Mouse (Mus musculus) small intestine, adult 2 months (tissue): ENCODE data around the gene Cdk5rap2.

Experiments
- CTCF ChIP-seq: fragments of 200-500 bp; IDR thresholded peaks from 2 replicates; pipeline ENCODE4 v1.5.1; 2012; ENCODE audit warnings: low read depth, mild to moderate bottlenecking, control low read depth, inconsistent platforms, low read length, moderate library complexity, mixed read lengths; ENCODE audit not compliant: insufficient replicate concordance, insufficient read length; ENCODE audit errors: extremely low read depth
- POLR2A ChIP-seq: fragments of 200-500 bp; IDR thresholded peaks from 2 replicates; pipeline ENCODE4 v1.6.1; 2012; ENCODE audit warnings: low read depth, mild to moderate bottlenecking, control low read depth, inconsistent platforms, low read length, moderate library complexity

- no peak for TF ChIP-seq CTCF
- no peak for TF ChIP-seq POLR2A
These were observed 36.5 kb upstream of the Cdk5rap2 start for GRCm38 (mm10) chr4:70446774-70447173.
